Mouse (Mus musculus): ENCODE data around the gene Kcnmb4. TPM values are rescaled to one million over a fixed set of nuclear protein-coding genes. Genes with fewer than 3 reads are reported as not detected.

Gene Kcnmb4
- total RNA-seq, 1 experiment from 2014 or later, result 1.8 TPM

DNA sequence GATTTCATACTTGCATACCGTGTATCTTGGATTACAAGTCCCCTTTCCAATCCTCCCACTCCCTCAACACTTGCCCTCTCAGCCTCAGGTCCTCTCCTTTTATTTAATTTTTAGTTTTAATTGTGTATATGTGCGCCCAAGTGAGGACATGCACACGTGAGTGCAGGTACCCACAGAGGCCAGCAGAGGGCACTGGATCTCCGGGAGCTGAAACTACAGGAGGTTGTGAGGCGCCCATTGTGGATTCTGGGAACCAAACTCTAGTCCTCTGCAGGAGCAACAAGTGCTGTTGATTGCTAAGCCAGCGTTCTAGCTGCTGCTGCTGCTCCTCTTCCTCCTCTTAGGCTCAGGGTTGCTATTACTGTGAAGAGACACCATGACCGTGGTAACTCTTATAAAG is 20.9 kb downstream of the Kcnmb4 start:
- no peak for DNase-seq

DNA sequence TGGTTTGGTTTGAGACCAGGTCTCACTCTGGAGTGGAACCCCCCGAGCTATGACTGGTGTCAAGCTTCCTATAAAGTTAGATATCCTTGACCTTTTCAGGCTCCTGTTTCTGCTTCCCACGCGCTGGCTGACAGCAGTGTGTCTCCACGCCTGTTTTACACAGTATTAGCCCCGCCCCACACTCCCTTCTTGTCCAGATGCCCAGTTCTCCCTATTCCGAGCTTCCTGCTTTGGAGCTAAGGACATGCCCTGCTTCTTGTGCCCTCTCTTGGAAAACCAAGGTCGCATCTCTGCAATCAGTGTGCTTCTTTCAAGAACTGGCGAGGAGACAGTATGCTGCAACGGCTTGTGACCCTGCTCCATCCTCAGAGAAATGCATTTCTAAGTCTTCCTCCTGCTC is 23.1 kb downstream of the Kcnmb4 start:
- peak; percentile 28 for DNase-seq

DNA sequence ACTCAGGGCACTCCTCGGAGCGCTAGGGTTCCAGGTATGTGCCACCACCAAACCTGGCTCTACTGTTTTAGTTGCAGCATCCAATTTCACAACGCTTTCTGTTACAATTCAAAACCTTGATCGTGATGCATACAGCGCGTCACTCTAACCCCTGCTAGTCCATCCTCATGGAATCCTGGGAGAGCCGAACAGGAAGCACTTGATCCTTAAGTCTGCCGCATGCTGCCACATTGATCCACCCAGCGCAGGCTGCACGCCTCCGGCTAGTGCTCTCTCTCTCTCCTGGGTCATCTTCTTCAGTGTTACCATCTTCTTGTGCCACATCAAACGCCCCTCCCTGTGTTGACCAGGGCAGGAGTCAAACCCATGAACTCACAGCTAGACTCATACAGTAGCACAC is 25.5 kb downstream of the Kcnmb4 start:
- DNase-seq, result no peak

DNA sequence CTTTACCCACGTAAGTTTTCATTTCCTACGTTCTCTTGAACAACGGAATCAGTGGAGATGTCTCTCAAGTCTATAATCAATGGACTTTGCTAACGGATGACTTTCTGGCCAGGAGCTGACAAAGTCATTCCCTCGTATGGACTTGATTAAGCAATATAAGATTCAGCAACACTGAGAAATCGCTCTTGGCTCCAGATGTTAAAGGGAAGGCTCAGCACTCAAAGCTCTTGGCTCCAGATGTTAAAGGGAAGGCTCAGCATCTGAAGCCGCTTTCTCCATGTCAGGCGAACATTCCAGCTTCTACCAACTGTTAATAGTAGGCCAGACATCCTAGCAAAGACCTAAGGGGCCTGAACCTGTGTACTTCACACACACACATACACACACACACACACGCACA is 26.5 kb downstream of the Kcnmb4 start:
- no peak for DNase-seq

DNA sequence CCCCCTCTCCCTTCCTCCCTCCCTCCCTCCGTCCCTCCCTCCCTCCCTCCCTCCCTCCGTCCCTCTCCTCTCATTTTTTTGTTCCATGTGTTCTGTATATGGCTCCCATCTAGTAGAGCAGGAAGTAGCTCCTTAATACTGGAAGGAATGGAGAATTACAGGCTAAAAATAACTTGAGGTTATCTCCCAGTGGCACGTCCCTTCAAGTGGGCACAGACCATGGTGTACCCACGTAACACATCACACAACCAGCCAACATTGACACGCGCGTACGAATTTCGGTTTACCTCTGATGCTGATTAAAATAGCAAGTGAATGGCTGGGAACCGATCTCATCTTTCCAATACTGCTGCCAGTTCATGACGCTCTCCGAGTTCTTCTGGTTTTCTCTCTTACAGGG is 27.6 kb downstream of the Kcnmb4 start:
- no peak for DNase-seq

DNA sequence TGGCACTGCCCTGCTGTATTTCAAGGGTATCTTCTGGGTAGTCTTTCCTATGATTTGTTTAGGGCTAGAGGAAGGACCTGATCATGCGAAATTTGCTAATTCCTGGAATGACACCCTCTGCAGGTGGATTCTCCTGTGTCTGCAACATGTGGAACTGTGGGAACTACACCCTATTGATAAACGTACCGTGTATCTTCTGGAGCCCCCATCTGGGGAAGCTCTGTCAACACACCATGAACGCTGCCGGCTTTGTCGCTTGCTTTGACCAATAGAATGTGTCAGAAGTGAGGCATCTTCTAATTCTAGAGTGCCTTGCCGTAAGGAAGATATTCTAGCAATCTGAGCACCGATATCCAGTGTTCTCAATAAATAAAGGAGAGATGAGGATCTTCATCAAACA is 28.9 kb downstream of the Kcnmb4 start:
- no peak for DNase-seq

DNA sequence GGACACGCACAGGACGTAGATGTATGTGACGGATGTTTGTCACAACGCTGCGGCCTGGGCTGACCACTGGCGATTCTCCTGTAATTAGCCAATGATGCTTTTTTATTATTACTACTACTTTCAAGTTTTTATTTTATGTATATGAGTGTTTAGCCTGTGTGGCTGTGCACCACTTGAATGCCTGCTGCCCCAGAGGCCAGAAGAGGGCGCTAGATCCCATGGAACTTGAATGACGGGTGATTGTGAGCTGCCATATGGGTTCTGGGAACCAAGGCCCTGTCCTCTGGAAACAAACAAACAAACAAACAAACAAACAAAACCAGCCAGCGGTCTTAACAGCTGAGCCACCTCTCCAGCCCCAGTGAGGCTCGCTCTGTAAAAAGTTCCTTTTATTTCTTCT is 29.3 kb downstream of the Kcnmb4 start:
- DNase-seq, result no peak

DNA sequence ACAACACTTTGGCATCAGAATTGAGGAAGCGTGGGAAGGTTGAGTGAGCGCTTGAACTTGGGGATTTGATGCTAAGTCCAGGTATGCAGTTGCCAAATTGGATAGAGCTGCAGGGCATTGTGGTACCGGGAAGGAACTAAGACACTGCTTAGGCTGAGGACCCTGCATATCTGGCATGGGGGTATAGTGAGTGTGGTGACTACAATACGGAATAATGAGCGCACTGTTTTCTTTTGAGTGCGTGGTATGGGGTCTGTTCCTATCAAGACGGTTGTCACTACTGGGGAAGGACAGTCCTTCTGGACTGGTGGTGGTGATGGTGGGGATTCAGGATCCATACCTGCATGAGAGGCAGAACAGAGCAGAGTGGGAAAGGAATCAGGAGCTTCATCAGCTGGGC is 32.7 kb downstream of the Kcnmb4 start:
- no peak for DNase-seq

DNA sequence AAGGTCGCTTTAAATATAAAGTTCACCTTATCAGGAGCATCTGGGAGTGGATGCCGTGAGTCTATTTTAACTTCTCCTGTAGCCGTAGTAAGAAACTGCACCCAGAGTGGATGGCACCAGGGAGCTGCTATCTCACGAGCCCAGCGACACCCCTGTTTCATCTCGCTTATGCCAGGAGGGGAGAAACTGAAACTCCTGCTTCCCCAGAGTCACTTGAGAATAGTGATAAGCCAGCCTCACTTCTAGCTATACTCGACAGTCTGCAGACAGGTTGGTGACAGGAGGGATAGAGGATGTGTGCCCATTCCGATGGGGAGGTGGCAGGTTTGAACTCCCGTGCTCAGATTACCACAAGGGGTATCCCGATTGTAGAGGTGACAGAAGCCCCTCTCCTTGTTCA is 33.6 kb downstream of the Kcnmb4 start:
- no peak for DNase-seq

DNA sequence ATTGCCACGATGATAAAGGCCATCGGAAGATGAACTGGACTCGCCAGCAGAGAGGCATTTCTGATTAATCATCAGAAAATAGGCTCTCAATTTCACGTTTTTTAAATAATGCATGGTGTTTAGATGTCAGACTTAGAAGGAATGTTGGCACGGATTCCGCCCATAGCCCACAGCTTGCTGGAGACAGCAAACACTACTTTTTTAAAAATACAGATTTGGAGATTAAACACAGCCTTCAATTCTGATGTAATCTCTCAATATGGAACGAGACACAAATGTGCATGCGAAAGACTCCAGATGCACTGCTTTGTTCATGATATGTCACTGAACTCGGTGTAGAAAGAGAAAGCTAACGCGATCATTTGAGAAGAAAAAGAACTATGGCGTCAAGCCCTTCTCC is 38.2 kb downstream of the Kcnmb4 start:
- no peak for DNase-seq

DNA sequence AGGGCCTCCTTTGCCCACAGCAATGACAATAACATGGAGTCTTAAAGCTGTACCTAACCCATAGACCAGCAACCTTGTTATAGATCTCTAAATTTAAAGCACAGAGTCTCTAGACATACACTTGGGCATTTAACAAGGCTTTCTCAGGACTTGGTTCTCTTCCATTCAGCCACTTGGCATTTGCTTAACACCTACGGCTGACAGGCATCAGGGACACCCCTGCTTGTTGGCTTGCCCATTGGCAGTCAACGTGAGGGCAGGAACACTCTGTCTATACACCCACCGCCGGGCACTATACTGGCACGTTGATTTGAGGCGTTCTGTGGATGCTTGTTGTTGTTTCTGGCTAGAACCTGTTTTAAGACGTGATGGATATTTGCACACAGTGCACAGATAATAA is 41.3 kb downstream of the Kcnmb4 start:
- DNase-seq, result no peak

DNA sequence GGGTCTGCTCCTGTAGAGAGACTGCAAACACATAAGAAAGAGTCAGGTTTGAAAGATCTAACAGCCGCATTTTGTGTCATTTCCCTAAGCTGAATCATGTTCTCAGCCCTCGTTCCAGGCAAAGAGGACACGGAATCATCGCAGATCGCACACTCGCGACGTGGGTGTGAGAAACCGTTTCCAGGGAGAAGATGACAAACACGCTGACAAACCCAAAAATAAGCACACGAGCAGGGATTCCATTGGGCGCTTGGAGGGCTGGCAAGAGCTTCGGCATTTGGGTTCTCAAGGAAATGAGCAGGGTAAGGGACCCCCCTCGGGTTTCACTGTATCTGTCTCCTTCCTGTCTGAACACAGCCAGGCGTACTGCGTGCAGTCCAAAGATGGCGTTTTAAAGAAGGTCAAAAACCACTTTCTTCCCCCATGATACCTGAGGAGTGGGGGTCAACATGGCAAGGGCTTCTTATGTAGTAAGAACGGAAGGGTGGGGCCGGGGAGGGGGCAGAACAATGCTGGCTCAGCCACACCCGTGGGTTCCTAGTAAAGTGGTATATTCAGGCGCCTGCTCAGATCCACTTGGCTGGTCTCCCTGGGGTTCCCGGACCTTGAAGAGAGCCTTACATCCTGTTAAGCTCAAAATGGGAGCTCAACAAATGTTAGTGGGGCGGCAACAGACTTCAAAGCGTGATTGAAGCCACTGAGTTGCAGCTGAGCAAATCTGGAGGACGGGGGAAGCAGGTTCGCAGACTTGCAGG is 45.5 kb downstream of the Kcnmb4 start:
- DNase-seq, result no peak

DNA sequence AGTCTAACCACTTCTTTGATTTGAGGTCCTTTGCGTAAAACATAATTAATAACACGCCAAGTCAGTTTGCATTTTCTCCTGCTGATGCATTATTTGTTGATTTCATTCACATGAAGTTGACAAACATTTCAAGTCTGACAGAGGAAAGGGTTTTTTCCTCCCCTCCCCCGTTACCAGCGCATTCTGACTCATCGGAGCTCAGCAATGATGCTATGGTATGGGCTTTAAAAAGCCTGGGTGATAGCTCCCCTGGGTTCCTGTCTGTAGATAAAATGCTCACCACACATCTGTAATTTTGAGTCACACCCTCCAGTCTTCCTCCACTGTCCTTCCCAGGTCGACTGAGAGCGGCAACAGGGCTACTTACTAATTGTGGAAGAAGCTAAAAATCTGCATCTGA is 47.5 kb downstream of the Kcnmb4 start:
- DNase-seq, result no peak

DNA sequence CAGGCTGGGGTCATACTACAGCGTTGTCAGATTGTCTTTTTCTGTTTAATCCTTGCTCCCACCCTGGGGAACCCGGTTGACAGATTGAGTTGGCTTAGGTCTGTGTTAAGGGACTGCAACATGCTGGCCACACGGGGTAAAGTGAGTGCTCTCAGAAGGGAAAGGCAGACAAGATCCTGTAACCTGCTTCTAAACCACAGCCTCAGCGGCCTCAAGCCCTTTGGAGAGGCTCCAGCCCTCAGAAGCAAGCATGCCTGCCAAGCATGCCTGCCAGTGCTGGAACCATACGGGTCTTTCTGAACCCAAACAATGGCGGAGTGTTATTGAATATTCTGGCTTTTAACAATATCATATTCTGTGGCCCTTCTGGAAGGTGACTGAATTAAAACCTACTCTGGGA is 48.8 kb downstream of the Kcnmb4 start:
- no peak for DNase-seq

DNA sequence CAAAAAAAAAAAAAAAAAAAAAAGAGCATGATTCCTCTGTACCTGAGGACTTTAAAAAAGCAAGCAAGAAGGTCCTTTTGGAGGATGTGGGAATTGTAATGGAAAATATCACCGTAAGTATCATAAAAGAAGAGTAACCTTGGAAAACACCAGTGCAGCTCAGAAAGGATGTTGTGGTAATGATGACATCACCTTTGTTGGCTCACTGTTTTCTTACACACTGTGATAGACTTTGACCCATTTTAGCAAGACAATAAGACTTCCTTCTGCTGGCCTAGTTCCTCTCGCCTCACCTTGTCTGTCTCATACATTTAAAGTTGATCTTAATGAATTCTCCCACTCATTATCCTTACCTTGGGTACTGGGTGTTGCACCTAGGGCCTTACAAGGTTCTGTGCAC is 51.1 kb downstream of the Kcnmb4 start:
- DNase-seq, result no peak

DNA sequence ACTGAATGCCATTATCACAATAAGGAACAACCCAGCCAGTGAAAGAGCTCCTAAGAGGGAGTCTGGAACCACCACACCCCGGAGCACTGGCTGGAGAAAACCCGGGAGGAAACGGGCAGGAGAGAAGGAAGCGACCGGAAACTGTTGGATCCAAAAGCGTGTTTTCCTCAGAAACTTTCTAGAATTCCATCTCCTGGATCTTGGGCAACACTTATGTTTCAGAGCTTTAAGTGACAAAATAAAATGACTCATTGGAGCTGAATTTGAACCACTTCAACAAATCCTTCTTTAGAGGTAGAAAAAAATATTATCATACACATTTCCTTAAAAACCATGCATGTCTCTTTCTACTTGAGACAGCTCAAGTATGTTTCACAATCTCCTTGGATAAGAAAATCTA is 52.7 kb downstream of the Kcnmb4 start:
- DNase-seq, result no peak

DNA sequence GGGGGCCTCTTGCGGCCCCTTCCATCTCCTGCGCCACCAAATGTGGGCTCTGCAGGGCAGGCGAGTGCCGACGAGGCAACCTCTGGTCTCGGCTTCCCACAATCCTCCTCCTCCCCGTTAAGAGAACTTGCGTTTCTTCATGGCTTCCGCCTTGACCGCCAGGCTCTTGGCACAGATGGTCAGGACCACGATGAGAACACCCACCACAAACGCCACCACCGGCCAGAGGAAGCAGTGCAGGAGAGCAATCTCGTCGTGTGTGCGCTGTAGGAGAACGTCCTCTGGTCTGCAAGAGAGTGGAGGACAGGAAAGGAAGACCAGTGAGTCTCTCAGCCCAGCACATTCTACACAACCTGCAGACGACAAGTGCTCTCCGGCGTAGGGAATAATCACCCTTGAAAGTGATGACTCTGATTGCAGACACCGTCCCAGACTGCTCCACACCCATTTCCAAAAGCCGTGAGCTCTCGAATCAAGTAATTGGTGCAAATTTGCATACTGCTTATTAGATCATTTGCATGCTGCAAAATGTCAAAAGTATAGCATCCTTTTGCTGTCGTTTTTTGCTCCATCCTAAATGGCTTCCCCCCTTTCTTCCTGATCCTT is 55.5 kb downstream of the Kcnmb4 start:
- no peak for DNase-seq

DNA sequence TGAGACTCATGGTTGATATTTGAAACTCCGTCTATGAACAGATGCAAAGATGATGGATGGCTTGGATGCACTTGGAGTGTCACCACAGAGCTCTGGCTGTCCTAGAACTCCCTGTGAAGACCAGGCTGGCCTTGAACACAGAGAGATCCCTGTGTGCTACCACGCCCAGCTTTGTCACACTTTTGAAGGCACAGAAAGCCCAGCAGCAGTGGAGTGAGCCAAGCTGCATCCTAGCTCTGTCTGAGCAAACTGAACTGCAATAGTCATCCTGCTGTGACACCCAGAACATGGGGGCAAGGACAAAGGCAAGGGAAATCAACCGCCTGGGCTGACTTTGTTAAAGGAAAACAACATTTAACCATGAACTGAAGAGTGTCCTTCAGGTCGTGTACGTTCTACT is 57.0 kb downstream of the Kcnmb4 start:
- DNase-seq, result peak; percentile 40

DNA sequence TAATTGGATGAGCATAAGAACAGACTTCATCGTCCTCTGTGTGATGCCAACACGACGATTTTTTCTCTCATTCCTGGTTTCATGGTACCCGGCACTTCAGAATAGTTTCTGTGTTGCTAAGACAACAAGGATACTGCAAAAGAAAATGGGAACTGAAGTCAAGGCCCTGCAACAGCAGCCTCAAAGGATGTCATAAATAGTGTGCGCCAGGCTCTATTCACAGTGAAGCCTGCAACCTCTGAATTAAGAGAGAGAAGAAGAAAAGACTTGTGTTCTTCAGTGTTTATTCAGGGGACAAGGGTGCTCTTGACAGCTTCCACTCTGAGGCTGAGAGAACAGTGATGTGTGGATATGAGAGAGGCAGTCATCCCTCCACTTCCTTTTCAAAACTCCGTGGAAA is 57.5 kb downstream of the Kcnmb4 start:
- DNase-seq, result no peak

DNA sequence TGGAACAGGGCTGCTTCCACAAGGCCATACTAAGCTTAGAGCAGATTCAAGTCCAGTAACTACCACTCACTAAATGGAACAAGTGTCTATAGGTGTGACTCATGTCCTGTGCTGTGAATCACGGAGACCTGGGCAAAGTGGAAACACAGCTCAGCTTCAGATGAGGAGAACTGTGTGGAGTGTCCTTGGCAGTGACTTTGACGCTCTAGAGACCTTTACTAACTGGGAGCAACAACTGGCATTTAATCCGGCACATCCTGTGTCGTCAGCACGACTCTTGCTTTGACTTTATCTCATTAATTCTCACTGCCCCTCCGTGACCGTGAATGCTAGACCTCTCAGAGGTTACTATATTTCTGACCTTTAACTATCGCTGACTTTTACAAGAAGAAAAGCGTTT is 62.9 kb downstream of the Kcnmb4 start:
- DNase-seq, result no peak

DNA sequence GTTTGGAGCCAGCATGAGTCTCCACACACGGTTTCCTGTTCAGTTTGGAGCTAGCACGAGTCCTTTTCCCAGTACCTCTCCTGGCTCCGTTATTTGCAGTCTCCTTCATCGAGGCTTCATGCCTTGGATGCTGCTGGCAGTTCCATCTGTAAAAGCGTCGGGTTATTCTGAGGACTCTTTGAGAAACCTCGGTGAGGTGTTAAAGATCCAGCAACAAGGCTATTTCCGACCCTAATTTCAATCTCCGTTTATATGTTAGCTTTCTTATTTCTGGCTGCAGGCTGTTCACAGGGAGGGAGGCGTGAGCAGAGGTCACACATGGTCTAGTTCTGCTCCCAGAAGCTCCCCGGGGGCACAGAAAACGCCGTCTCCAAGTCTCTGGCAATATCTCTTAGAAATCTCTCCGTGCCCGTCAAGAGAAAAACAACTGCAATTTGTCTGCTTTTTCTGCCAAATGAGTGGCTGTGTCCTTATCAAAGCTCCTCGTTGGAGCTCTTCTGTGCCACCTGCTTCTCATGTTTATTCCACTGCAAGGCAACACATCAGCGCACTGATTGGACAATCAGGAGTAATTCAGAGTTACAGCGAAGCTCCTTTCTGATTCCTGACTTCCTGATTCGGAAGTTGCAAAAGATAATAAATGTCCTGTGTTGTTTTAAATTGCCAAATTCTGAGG is 65.9 kb downstream of the Kcnmb4 start:
- DNase-seq, result no peak

DNA sequence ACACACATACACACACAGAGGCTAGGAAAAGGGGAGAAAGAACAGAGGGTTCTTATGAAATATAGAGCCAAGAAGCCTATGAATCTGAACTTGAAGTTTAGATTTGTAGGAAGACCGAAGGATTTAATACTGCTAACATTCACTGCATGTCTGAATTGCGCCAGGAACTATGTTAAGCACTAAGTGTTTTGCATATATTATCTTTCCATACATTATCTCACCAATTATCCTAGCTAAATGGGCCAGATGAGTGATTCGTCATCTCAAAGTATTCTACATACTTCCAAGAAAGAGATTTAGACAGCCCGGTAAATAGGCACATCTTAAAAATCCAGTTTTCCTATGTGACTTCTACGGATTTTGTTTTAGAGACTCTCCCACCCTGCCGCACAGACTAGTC is 68.7 kb downstream of the Kcnmb4 start:
- no peak for DNase-seq

DNA sequence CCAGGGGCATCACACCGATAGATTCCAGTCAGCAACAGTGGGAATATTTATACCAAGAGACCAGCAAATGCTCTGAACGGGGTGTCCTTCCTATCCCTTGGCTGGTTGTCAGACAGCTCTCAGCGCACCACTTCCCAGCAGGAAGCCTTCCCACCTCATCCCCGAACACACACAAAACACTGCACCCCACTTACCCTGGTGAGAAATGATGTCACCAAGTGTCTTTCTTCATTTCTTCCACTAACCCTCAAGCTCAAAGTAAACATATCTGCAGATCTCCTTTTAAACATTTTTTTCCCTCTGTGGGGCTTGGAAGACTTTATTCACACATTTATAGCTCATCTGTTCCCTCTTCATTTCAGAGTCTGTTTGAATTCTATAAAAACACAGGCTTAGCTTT is 70.0 kb downstream of the Kcnmb4 start:
- DNase-seq, result no peak

Data from adrenal gland, postnatal 25 days (tissue).